Mouse (Mus musculus) T-helper 2 cell (primary cell): ENCODE measurements around the gene Ebpl.

ENCODE experiments used
- in situ Hi-C: fragments of 300-600 bp; cut with MboI, MseI; formaldehyde crosslinking; loops from one replicate; pipeline ENCODE4 v1.15.1; 2025; ENCODE audit warnings: high pct_unique_total_duplicates

Gene Ebpl

DNA sequence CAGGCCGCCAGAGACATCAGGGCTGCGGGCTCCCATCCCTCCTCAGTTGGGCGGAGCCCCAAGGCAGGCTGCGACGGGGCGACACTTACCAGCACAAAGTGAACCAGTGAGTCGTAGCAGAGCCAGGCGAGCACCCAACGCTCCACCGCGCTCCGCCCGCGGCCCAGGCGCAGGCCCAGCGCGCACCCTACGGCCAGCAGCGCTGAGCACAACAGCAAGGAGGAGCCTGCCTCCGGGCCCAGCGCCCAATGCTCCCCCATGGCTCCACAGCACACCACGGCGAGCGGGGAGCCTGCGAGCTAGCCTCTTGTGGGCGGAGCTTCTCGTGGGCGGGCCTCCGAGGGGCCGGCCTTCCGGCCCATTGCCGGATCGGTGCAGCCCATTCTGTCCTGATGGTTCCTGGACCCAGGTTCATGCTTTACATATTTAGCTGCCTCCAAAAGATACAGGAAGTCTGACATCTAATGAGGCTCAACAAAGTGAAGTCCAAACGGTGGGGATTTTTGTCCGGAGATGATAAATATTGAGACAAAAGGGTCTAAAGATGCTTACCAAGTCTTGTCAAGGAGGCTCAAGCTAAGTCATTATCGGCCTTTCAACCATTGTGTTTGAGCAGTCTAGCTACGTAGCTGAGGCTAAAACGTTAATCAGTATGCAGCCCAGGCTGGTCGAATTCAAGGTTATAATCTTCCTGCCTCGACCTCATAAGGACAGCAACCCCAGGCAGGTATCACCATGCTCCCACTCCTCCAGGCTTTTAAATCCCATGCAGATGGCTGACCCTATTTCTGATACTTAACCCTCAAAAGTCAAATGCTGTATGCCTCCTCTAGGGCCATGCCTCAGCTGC lies at the start of gene Ebpl:
TSS of gene Ebpl (minus strand) at position 309 of the 850 bp plus-strand sequence.
- in situ Hi-C loops = no loop called here

DNA sequence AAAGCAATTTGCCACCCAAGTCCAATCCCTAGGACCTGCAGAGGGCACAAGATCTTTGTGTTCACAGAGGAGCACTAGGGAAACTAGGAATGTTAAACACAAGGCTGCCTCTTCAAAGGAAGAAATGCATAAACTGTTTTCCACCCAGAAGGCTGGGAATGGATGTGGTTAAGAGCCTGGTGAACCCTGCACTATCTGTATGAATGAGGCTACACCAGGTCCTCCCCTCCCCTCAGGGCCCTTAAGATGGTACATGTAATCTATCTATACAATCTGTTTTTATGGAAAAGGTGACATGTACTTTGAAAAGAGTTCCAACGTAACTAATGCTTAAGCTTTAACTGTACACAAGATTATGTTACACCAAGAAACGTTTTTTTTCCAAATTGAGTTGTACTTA lies 49.8 kb upstream of the Ebpl start:
- in situ Hi-C loops = no loop called here

DNA sequence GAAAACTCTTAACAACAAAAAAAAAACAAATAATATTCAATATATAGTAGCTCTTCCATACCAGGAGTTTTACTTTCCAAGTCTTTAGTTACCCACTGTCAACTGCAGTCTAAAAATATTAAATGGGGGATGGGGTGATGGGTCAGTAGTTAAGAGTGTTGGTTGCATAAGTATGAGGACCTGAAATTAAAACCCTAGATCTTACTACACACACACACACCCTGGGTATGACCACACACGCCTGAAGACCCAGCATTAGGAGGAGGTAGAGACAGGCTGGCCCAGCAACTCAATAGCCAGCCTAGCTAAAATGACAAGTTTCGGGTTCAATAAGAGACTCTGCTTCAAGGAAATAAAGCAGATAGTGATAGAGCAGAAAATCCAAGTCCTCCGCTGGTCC lies 46.8 kb upstream of the Ebpl start:
- in situ Hi-C loops = no loop called here

DNA sequence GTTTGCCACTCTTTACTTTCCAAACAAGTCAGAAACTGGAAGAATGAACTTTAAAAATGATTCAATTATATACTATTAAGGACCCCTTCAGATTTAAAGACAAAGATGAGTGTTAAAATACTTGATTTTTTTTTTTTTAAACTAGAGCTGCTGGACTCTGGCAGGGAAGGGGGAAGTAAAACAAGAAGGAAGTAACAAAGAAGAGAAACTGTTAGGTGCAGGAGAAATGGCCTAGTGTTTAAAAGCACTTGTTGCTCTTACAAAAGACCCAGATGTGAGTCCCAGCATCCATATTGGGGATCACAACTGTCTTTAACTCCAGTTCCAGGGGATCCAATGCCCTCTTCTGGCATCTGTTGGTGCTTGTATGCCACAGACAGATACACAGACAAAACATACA lies 45.5 kb upstream of the Ebpl start:
- in situ Hi-C loops = no loop called here

DNA sequence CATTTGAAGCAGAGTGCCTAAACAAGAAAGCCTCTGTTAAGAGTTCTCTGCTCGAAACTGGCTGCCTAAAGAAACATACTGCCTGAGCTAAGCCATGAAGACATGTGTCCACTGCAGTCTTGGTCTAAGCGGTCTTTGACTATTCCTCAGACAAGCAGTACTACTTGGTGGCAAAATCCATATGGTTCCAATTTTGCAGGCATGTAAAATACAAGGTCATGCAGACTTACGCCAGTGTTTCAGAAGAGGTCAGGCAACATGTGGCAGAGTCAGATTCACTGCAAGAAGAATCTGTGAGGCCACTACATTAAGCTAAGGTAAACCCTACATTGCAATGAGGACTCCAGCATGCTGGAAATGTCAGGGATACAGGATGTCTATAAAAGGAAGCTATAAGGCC lies 44.7 kb upstream of the Ebpl start:
- in situ Hi-C loops = no loop called here

DNA sequence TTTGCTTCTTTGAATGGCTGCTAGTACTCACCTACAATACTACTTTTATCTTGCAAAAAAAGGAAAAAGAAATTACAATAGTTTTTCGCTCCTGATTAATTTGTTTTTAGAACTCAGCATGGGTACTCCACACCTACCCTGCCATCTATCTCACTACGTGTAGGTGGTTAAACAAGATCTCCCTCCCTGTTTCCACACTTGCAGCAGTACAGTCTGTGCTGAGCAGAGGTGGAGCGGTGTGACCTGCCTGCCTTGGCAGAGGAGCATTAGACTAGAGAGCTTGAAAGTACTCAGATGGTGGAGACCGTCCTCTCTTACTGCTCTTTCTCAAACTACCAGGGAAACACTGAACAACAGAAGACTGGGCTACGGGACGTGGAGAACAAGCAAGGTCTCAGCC lies 34.5 kb upstream of the Ebpl start:
- in situ Hi-C loops = no loop called here

DNA sequence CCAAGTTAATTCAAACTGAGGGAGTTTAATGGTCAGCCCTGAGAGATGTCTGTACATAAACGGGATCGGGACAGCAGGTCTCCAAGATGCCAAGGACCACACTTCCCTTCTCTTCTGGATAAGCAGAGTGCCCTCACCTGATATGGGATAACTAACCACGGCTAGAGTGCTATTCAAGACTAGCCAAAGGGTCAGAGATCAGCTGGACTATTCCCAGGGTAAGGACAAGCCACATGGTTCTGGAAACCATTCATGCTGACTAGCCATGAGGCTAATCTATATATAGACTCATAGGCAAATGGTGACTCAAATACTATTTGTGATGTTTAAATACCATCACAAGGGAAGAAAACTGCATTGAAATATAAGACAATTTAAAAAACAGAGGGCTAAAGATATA lies 30.3 kb upstream of the Ebpl start:
- in situ Hi-C loops = no loop called here

DNA sequence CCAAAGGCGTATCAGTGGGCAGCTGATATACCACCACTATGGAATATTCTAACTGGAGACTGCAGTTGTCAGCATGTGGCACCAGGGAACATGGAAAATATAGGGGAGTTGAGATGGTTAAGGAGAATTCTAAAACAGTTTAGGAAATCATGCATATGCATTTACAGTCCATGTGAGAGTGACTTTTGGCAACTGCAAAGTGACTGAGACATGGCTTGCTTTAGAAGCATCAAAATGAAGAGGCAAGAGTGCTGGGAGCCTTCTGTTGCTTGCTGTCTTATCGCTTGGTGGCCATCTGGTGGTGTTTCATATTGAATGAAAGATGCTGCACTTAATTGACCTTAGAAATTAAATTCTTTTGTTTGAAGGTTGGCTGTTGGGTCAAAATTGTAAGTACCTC lies 7.1 kb upstream of the Ebpl start:
- in situ Hi-C loops = no loop called here

DNA sequence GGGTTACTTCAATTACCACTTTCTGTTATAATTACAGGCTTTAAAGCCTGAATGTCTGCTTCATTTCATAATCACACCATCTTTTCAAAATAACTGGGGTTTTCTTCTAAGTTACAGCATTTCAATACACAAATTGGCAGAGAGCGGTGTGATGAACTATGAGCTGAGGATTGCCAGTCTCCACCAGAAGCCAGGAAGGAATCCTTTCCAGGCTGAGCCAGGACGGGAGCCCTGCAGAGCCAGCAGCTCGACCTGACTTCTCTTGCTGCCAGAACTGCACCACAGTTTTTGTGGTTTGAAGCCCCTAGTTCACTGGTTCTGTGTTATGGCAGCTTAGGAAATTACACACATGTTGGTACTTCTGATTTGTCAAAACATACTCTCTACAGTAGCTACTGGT lies 4.4 kb upstream of the Ebpl start:
- in situ Hi-C loops = no loop called here

DNA sequence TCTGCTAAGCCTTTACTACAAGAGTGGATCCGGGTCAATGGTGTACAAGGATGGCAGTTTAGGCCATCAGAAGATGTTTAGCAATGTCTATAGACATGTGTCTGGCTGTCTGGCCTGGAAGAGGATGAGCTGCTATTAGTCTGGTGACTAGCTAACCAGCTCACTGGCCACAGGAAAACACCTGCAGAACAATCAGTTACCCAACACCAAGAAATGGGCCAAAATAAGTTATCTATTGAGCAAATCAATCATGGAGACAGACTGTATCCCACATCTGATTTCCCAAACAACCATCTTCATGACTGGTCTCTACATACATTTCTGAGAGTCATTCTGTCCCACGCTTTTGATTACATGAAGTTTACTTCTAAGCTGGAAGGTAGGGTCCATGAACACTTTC lies 3.5 kb upstream of the Ebpl start:
- in situ Hi-C loops = no loop called here

DNA sequence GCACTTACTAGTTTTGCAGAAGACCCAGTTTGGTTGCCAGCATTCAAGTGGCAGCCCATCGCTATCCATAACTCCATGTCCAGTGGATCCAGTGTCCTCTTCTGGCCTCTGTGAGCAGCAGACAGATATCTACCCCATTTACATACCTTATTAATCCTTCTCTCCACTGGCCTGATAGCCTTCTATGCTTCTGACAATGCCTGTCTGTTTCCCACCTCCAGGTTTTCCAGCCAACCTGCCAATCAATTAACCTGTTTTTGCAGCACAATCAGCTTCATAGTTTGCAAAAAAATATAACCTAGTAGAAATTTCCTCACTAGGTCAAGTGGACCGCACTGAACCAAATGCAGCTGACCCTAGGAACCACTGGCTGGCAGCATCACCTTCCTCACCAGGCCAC lies 2.0 kb upstream of the Ebpl start:
- in situ Hi-C loops = no loop called here

DNA sequence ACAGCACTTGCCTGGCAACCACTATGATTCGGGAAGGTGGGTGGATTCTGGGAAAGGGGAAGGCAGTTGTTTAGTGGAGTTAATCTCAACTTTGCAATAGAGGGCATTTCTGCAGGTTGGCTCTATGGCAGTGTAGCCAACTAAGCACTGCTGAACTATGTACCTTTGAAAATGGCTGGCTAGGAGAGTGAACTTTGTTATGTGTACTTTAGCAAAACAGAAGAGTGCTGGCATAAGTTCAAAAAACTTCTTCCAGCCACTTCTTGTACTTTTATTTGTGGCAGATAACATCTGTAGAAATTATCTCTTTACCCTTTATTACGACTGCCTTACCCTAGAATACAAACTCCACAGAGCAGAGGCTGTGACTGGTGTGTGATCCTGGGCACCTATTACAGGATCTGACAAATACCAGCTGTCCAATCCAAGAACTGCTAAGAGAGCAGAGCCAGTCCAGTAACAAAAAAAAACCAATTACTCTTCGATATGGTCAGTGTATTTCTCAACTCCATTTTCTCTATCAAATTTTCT lies 807 bp upstream of the Ebpl start:
- in situ Hi-C loops = no loop called here

DNA sequence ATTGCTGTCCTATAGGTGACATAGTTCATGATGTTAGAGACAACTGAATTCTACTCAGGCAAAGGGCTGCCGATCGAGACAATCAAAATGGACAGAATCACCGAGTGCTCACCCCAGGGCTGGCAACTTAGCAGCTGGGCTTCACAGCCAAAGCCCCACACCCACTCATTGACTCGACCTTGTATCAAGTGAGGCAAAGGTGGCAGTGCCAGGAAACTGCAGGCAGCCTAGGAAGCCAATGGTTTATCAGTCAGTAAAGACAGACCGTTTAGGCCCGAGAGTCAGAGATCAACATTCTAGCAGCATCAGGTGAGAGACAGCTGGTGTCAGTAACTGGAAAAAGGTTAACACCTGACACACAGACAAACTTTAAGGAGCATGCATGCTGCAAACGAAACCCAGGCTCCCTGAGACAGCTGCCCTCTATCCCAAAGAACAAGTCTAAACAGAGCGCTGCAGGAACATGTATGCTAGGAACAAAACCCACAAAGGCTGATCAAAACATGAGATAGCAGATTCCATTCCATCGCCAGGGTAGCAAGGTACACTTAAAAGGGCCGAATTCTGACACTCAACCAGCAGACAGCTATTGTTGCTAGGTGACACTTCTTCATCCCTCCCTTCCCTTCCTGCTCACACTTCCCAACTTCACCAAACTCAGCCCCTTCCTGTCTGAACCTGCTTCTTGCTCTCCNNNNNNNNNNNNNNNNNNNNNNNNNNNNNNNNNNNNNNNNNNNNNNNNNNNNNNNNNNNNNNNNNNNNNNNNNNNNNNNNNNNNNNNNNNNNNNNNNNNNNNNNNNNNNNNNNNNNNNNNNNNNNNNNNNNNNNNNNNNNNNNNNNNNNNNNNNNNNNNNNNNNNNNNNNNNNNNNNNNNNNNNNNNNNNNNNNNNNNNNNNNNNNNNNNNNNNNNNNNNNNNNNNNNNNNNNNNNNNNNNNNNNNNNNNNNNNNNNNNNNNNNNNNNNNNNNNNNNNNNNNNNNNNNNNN lies 5.7 kb downstream of the Ebpl start:
- in situ Hi-C loops = loop anchor here (10.0 kb wide), 1 partner anchor 1590 kb away; no protein-coding TSS in a partner anchor

DNA sequence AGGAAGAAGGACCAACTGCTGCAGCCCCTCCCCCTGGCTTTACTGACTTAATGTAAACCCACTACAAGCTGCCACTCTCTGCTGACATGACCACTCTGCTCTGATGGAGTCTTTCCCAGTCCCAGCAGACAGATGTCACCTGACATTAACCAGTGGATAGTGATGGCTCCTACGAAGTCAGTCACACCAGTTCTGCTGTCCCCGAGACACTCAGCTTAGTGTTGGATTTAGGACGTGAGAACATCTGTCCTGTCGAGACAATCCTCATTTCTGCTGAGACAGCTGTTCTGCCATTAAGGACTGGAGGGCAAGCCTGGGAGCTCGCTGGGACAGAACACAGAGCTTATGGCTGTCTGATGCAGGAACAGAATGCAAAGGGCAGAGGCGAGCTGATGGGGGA lies 9.4 kb downstream of the Ebpl start:
- in situ Hi-C loops = loop anchor here (10.0 kb wide), 1 partner anchor 1594 kb away; no protein-coding TSS in a partner anchor

DNA sequence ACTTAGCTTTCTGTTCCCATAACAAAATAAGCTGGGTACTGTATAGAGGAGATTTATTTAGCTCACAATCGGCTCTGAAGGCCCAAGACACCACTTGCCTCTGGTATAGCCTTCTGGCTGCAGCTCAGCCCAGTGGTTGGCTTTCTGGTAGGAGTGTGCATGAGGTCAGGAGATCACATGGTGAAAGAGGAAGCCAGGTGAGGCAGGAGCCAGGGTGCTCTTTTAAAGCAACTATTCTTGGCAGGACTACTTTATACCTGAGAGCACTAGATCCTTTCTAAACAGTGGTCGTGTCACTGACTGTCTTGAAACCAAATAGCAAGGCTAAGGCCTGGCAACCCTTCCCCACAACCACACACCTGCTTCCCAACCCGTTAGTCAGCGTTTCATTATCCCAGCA lies 10.4 kb downstream of the Ebpl start:
- in situ Hi-C loops = loop anchor here (10.0 kb wide), 1 partner anchor 1595 kb away; no protein-coding TSS in a partner anchor

DNA sequence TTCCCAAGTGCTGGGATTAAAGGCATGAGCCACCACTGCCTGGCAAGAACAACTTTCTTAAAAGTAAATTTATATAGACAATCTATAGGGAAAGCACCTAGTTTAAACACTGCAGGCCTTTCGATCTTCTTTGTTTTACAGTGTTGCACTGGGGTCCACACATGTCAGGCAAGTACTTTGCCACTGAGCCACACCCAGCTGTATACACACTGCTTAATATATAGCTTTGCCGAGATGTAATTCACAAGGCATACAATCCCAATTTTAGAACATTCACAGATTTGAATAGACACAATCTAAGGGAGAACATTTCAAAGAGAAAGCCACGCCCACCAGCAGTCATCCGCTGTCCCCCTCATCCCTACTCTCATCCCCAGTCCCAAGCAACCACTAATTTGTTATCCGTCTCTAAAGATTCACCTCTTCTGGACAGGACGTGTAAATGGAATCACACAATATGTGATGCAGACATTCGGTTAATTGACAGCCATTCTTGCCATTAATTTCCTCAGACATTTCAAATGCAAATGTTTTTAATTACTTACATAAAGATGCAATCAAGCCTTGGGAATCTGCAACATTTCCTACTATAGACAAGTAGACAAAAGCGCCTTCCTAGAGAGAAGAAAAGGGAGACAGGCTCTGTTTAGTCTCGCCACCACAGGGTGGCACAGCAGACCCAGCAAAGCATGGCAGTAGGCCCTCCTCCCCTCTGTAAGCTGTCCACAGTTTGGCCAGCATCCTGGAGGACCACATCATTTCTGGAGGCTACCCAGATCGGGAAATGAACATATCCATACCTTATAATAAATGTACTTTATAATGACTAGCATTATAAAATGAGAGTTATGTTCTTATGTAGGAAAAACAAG lies 13.2 kb downstream of the Ebpl start:
- in situ Hi-C loops = no loop called here

DNA sequence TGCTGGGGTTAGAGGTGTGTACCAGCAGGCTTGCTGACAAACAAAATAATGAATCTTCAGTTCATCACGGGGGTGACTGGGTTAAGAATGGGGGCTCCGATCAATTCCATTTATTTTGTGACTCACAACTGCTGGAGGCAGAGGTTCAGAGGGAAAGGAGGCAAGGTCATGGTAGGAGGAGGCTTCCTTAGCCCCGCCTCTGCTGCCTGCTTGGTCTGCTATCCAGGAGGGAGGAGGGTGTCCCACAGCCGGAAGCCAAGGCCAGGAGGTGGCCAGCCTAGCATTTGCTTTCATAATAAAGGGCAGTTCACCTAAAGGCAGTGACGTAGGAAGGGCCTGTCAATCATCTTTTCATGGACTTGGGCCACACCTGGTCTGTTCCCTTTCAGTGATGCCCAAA lies 15.6 kb downstream of the Ebpl start:
- in situ Hi-C loops = no loop called here

DNA sequence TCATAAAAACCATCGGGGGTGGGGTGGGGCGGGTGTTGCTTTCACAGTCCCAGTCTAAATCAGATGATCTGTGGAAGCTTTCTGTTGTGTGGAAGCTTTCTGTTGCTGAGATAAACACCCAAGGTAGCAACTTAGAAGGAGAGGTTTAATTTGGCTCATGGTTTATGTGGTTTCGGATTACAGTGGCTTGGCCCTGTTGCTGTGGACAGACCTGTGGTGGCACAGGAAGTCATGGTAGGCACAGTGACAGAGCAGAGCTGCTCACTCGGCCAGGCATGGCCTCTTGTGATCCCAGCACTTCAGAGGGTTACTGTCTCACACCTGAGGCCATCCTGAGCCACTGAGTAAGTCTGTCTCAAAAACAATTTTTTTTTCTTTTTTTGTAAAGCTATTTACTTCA lies 20.9 kb downstream of the Ebpl start:
- in situ Hi-C loops = no loop called here

DNA sequence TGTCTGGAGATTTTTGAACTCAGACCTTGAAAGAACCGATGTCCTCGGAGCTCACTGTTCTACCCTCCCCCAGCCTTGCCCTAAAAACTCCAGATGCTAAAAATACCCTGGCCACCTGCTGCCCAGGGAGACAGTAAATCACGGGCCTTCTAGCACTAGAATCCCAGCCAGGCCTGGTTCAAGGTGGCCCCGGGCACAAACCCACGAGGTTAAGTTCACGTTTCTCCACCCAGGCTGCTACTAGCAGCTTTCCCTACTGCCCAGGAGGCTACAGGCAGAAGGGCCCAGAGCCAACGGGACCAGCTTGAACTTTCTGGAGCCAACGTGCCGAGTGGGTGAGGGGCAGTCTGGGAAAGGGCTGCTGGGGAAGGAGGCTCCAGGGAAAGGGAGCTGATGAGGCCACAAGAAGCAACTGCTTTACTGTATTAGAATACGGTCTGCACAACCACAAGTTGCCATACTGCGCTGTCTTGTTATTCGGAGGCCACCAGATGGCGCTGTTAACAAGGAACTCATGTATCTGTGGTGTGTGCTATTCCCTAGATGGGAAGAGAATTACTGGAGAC lies 29.2 kb downstream of the Ebpl start:
- in situ Hi-C loops = no loop called here

DNA sequence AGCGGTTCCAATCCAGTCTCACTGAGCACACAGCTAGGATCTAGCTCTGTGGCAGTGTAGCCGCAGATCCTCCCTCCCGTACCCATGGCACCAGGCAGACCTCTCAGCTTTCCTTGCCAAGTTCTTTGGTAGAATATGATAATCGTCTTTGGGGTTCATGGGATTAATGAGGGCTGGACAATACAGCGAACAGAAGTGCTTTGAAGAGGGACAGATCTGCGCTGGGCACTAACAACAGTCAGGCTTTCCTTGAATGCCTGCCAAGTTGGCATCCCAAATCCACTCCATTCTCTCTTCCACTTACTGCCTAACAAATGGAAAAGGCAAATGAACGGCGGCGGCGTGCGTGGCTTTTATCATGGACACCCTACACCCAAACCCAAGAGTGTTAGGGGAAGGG lies 29.6 kb downstream of the Ebpl start:
- in situ Hi-C loops = no loop called here
